Mouse (Mus musculus) liver, embryonic 16.5 days (tissue): ENCODE measurements around the gene Lbh. TPM values are rescaled to one million over a fixed set of nuclear protein-coding genes. Genes with fewer than 3 reads are reported as not detected.

ENCODE experiments used
- ATAC-seq: fragments of 200-750 bp; cut with Nextera tagmentation; 2 replicates; pipeline ENCODE4 v1.8.0; 2017; ENCODE audit warnings: low read depth, mild to moderate bottlenecking, moderate number of reproducible peaks, moderate library complexity
- H3K27ac ChIP-seq: fragments of 300-500 bp; sonication (generic); 2 replicates; pipeline ENCODE4 v1.5.1; 2014; ENCODE audit warnings: mild to moderate bottlenecking, low read length
- H3K27me3 ChIP-seq: fragments of 300-500 bp; sonication (generic); 2 replicates; pipeline ENCODE4 v1.6.1; 2014; ENCODE audit warnings: low read depth, low read length, mixed read lengths; ENCODE audit not compliant: control insufficient read depth, insufficient read depth
- H3K36me3 ChIP-seq: fragments of 300-500 bp; sonication (generic); 2 replicates; pipeline ENCODE4 v1.6.1; 2014; ENCODE audit warnings: mild to moderate bottlenecking; ENCODE audit not compliant: control insufficient read depth, insufficient read depth
- H3K4me1 ChIP-seq: fragments of 300-500 bp; sonication (generic); 2 replicates; pipeline ENCODE4 v1.6.1; 2014; ENCODE audit warnings: low read depth, low read length, mixed read lengths; ENCODE audit not compliant: control insufficient read depth
- H3K4me2 ChIP-seq: fragments of 300-500 bp; sonication (generic); 2 replicates; pipeline ENCODE4 v1.6.1; 2014; ENCODE audit warnings: low read depth, low read length, mixed read lengths
- H3K4me3 ChIP-seq: fragments of 300-500 bp; sonication (generic); 2 replicates; pipeline ENCODE4 v1.5.1; 2014; ENCODE audit warnings: low read depth, mild to moderate bottlenecking, low read length
- H3K9ac ChIP-seq: fragments of 300-500 bp; sonication (generic); 2 replicates; pipeline ENCODE4 v1.6.1; 2014; ENCODE audit warnings: low read depth, low read length
- H3K9me3 ChIP-seq: fragments of 300-500 bp; sonication (generic); replicated peaks from 2 replicates; pipeline ENCODE4 v1.6.1; 2016; ENCODE audit warnings: low read length; ENCODE audit not compliant: control insufficient read depth
- WGBS: fragments of 180-500 bp; shearing (Covaris S2); extraction: QIAGEN DNeasy Blood & Tissue Kit; methylation state at CpG from one replicate; pipeline ENCODE4 v1.1.7; 2014; ENCODE audit not compliant: insufficient replicate concordance; 5-methylcytosine and 5-hydroxymethylcytosine counted together
- polyA plus RNA-seq: library from polyadenylated mRNA; unstranded; fragments of >200 nt; fragmentation: Nextera tagmentation; extraction: Ambion mirVana; gene quantifications from 2 replicates; pipeline ENCODE4 v1.2.1, GENCODE M21; 2015

Gene Lbh
- polyA plus RNA-seq, 1 experiment from 2014 or later: 0.80 TPM

DNA sequence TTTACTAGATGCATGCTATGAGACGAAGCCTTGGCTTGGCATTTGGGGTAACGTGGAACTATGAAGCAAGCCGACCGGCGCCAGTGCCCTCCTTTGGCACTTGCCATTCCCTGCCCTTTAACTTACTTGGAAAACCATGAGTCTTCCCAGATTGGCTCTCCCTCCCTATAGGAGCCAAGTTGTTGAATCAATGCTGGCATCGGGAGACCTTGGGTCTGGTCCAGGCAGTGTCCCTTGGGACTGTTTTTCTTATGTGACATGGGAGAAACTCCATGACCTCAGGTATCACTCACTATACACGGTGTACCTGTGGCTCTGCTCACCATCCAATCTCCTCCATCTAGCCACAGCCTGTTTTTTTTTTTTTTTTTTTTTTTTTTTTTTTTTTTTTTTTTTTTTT is 65.4 kb downstream of the Lbh start:
- no peaks in the 10 kb centered on the region for H3K36me3 ChIP-seq
- 69% methylated on average over 7 of the region's 7 CpGs for WGBS
- no peak for ATAC-seq
- no peaks in the 10 kb centered on the region for H3K27me3 ChIP-seq
- H3K9me3 ChIP-seq: no peaks in the 10 kb centered on the region
- H3K4me1 ChIP-seq: no peaks in the 10 kb centered on the region
- no peak overlapping the region for H3K9ac ChIP-seq
- H3K4me3 ChIP-seq: no peak overlapping the region
- H3K27ac ChIP-seq: no peak overlapping the region
- H3K4me2 ChIP-seq: no peak overlapping the region

DNA sequence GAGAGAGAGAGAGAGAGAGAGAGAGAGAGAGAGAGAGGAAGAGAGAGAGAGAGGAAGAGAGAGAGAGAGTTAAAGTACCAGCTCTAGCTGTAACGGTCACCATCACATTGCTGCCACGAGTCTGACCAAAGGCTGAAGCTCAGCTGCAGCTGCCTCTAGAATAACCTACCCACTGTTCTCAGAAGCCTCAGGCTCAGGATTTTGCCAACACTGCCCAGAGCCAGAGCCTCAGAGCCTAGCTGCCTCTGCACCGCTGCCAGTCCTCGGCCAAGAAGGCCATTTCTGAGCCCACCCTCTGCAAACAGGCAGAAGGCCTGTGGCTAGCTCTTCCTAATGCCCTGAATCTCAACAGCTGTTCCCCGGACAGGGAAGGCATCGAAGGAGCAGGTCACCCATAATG is 70.9 kb downstream of the Lbh start:
- Histone ChIP-seq H3K9ac (no peak overlapping the region), H3K27me3 (no peaks in the 10 kb centered on the region), H3K4me2 (no peak overlapping the region), H3K36me3 (no peaks in the 10 kb centered on the region), H3K27ac (no peak overlapping the region), H3K4me1 (no peaks in the 10 kb centered on the region), H3K4me3 (no peak overlapping the region), H3K9me3 (no peaks in the 10 kb centered on the region)
- WGBS: 56% methylated on average over 6 of the region's 6 CpGs
- ATAC-seq: no peak

Other genes starting within 250 kb of the Lbh start
- 88.3 and 92.7 TPM in 2 replicates for gene Ypel5, start 81.9 kb upstream of the Lbh start, polyA plus RNA-seq
- gene Lclat1, start 189.7 kb downstream of the Lbh start, polyA plus RNA-seq: 2.9 and 3.4 TPM in 2 replicates